Mouse (Mus musculus) heart, adult 2 months (tissue): ENCODE results near the gene Ccdc62.

Experiments used
- CTCF ChIP-seq: fragments of 200-600 bp; IDR thresholded peaks from 2 replicates; pipeline ENCODE4 v1.8.1; 2022; ENCODE audit warnings: antibody characterized with exemption, mild to moderate bottlenecking, moderate library complexity
- EP300 ChIP-seq: fragments of 200-500 bp; IDR thresholded peaks from 2 replicates; pipeline ENCODE4 v1.6.1; 2011; ENCODE audit warnings: low read depth, low read length, control low read depth; ENCODE audit not compliant: insufficient read depth

DNA sequence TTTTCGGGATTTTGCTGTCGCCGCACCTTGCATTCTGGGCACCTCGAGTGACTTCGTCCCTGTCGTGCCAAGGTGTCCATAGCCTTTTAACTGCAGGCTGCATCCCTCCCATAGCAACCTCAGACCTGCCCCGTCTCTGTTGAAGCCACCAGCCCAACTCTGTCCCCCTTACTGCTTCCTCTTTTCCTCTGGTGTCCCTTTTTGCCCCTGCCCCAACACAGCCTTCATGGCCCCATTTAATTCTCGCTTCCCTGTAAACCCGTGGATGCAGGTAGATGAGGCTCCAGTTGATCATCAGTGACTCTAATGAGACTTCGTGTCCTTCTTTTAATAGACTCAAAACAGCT is 22.9 kb upstream of the Ccdc62 start:
- TF ChIP-seq CTCF (no peak), EP300 (no peak)
